Mouse (Mus musculus) embryonic facial prominence, embryonic 10.5 days (tissue): Measurements from ENCODE around the gene Rapgef1. TPM values are rescaled to one million over a fixed set of nuclear protein-coding genes. Genes with fewer than 3 reads are reported as not detected.
A peak's percentile ranks its signal among the peaks of the same experiment; 100 is the strongest.

ENCODE experiments used
- DNase-seq: peaks from one replicate; pipeline ENCODE4 v3.0.0-alpha.2; 2017; ENCODE audit warnings: low spot score
- H3K27ac ChIP-seq: fragments of 300-500 bp; sonication (generic); replicated peaks from 2 replicates; pipeline ENCODE4 v1.5.1; 2016; ENCODE audit warnings: mild to moderate bottlenecking
- H3K27me3 ChIP-seq: fragments of 300-500 bp; sonication (generic); replicated peaks from 2 replicates; pipeline ENCODE4 v1.6.1; 2016; ENCODE audit warnings: low read depth, mild to moderate bottlenecking; ENCODE audit not compliant: poor library complexity, severe bottlenecking
- H3K36me3 ChIP-seq: fragments of 300-500 bp; sonication (generic); replicated peaks from 2 replicates; pipeline ENCODE4 v1.6.1; 2016; ENCODE audit warnings: mild to moderate bottlenecking, moderate library complexity
- H3K4me1 ChIP-seq: fragments of 300-500 bp; sonication (generic); 2 replicates; pipeline ENCODE4 v1.6.1; 2016
- H3K4me3 ChIP-seq: fragments of 300-500 bp; sonication (generic); 2 replicates; pipeline ENCODE4 v1.5.1; 2016; ENCODE audit warnings: mild to moderate bottlenecking, moderate library complexity
- H3K9me3 ChIP-seq: fragments of 300-500 bp; sonication (generic); 2 replicates; pipeline ENCODE4 v1.6.1; 2016; ENCODE audit warnings: mild to moderate bottlenecking
- WGBS: fragments of 180-500 bp; shearing (Covaris S2); methylation state at CpG from one replicate; pipeline ENCODE4 v1.1.7; 2016; 5-methylcytosine and 5-hydroxymethylcytosine counted together
- polyA plus RNA-seq: library from polyadenylated mRNA; unstranded; fragments of >200 nt; fragmentation: Nextera tagmentation; extraction: Ambion mirVana; gene quantifications from 2 replicates; pipeline ENCODE4 v1.2.1, GENCODE M21; 2016

Gene Rapgef1
- polyA plus RNA-seq, 1 experiment from 2014 or later: 17.3 TPM

GRCm38 (mm10) chr2:29729500-29729899 lies 110.0 kb downstream of the Rapgef1 start:
- Histone ChIP-seq H3K36me3 (peaks cover 99% of the 10 kb centered on the region), H3K27me3 (no peaks in the 10 kb centered on the region), H3K4me1 (no peaks in the 10 kb centered on the region), H3K27ac (no peak overlapping the region), H3K4me3 (no peak overlapping the region), H3K9me3 (no peaks in the 10 kb centered on the region)
- WGBS: 63% methylated on average over 2 of the region's 2 CpGs
- DNase-seq: no peak

- H3K4me3 ChIP-seq: no peak overlapping the region
- no peaks in the 10 kb centered on the region for H3K9me3 ChIP-seq
- 67% methylated on average over 3 of the region's 3 CpGs for WGBS
- peak; percentile 32 for DNase-seq
- no peaks in the 10 kb centered on the region for H3K27me3 ChIP-seq
- H3K36me3 ChIP-seq: peaks cover 99% of the 10 kb centered on the region
- H3K4me1 ChIP-seq: no peaks in the 10 kb centered on the region
- no peak overlapping the region for H3K27ac ChIP-seq
Measured at GRCm38 (mm10) chr2:29731545-29731944, 112.0 kb downstream of the Rapgef1 start.

GRCm38 (mm10) chr2:29732559-29732958 lies 113.0 kb downstream of the Rapgef1 start:
- Histone ChIP-seq H3K27me3 (no peaks in the 10 kb centered on the region), H3K27ac (no peak overlapping the region), H3K36me3 (peaks cover 99% of the 10 kb centered on the region), H3K4me3 (no peak overlapping the region), H3K4me1 (no peaks in the 10 kb centered on the region), H3K9me3 (no peaks in the 10 kb centered on the region)
- DNase-seq: no peak
- 91% methylated on average over 10 of the region's 10 CpGs for WGBS

- H3K27ac ChIP-seq: no peak overlapping the region
- 94% methylated on average over 5 of the region's 5 CpGs for WGBS
- H3K27me3 ChIP-seq: no peaks in the 10 kb centered on the region
- peaks cover 99% of the 10 kb centered on the region for H3K36me3 ChIP-seq
- no peaks in the 10 kb centered on the region for H3K9me3 ChIP-seq
- H3K4me3 ChIP-seq: no peak overlapping the region
- H3K4me1 ChIP-seq: no peaks in the 10 kb centered on the region
- DNase-seq: no peak
Measured at GRCm38 (mm10) chr2:29733348-29733747, 113.8 kb downstream of the Rapgef1 start.

GRCm38 (mm10) chr2:29735708-29736107 lies 116.2 kb downstream of the Rapgef1 start:
- Histone ChIP-seq H3K4me1 (no peaks in the 10 kb centered on the region), H3K27me3 (no peaks in the 10 kb centered on the region), H3K27ac (no peak overlapping the region), H3K4me3 (no peak overlapping the region), H3K36me3 (peaks cover 99% of the 10 kb centered on the region), H3K9me3 (no peaks in the 10 kb centered on the region)
- DNase-seq: no peak
- WGBS: 95% methylated on average over 12 of the region's 12 CpGs

- peaks cover 83% of the 10 kb centered on the region for H3K36me3 ChIP-seq
- 90% methylated on average over 12 of the region's 12 CpGs for WGBS
- H3K4me1 ChIP-seq: no peaks in the 10 kb centered on the region
- no peaks in the 10 kb centered on the region for H3K9me3 ChIP-seq
- no peaks in the 10 kb centered on the region for H3K27me3 ChIP-seq
- no peak overlapping the region for H3K4me3 ChIP-seq
- DNase-seq: no peak
- no peak overlapping the region for H3K27ac ChIP-seq
Measured at GRCm38 (mm10) chr2:29737209-29737925, 117.8 kb downstream of the Rapgef1 start.

- Histone ChIP-seq H3K4me1 (no peaks in the 10 kb centered on the region), H3K4me3 (no peak overlapping the region), H3K9me3 (no peaks in the 10 kb centered on the region), H3K27me3 (no peaks in the 10 kb centered on the region), H3K36me3 (peaks cover 69% of the 10 kb centered on the region), H3K27ac (no peak overlapping the region)
- no peak for DNase-seq
- WGBS: 64% methylated on average over 4 of the region's 4 CpGs
Measured at GRCm38 (mm10) chr2:29738799-29739198, 119.3 kb downstream of the Rapgef1 start.

- Histone ChIP-seq H3K4me3 (no peak overlapping the region), H3K4me1 (no peaks in the 10 kb centered on the region), H3K27ac (no peak overlapping the region), H3K27me3 (no peaks in the 10 kb centered on the region), H3K36me3 (peaks cover 63% of the 10 kb centered on the region), H3K9me3 (no peaks in the 10 kb centered on the region)
- WGBS: 74% methylated on average over 5 of the region's 5 CpGs
- DNase-seq: no peak
Measured at GRCm38 (mm10) chr2:29739368-29739767, 119.8 kb downstream of the Rapgef1 start.

GRCm38 (mm10) chr2:29741207-29741606 lies 121.7 kb downstream of the Rapgef1 start:
- DNase-seq: no peak
- Histone ChIP-seq H3K27me3 (peaks cover 16% of the 10 kb centered on the region), H3K4me1 (no peaks in the 10 kb centered on the region), H3K27ac (no peak overlapping the region), H3K9me3 (no peaks in the 10 kb centered on the region), H3K36me3 (peaks cover 45% of the 10 kb centered on the region), H3K4me3 (no peak overlapping the region)
- WGBS: 93% methylated on average over 6 of the region's 6 CpGs

- H3K4me1 ChIP-seq: peaks cover 8% of the 10 kb centered on the region
- no peak overlapping the region for H3K27ac ChIP-seq
- H3K4me3 ChIP-seq: no peak overlapping the region
- H3K36me3 ChIP-seq: peaks cover 14% of the 10 kb centered on the region
- no peaks in the 10 kb centered on the region for H3K9me3 ChIP-seq
- peaks cover 47% of the 10 kb centered on the region for H3K27me3 ChIP-seq
- WGBS: 91% methylated on average over 6 of the region's 6 CpGs
- no peak for DNase-seq
Measured at GRCm38 (mm10) chr2:29744256-29744655, 124.7 kb downstream of the Rapgef1 start.

GRCm38 (mm10) chr2:29747188-29747782 lies 127.8 kb downstream of the Rapgef1 start:
- WGBS: 4% methylated on average over 50 of the region's 50 CpGs
- DNase-seq: peak; percentile 27
- peaks cover 77% of the 10 kb centered on the region for H3K27me3 ChIP-seq
- H3K27ac ChIP-seq: peak overlapping the region; percentile 70
- H3K9me3 ChIP-seq: 0 out of 2 replicates have a peak, but pooled peaks cover under 1% of the 10 kb centered on the region
- H3K36me3 ChIP-seq: no peaks in the 10 kb centered on the region
- peaks cover 25% of the 10 kb centered on the region for H3K4me1 ChIP-seq
- peak overlapping the region; percentile 56 for H3K4me3 ChIP-seq

GRCm38 (mm10) chr2:29747852-29748251 lies 128.3 kb downstream of the Rapgef1 start:
- Histone ChIP-seq H3K27me3 (peaks cover 83% of the 10 kb centered on the region), H3K27ac (no peak overlapping the region), H3K36me3 (no peaks in the 10 kb centered on the region), H3K4me1 (peaks cover 25% of the 10 kb centered on the region), H3K9me3 (0 out of 2 replicates have a peak, but pooled peaks cover 4% of the 10 kb centered on the region), H3K4me3 (no peak overlapping the region; the same call in 1 of the 2 replicates)
- 58% methylated on average over 5 of the region's 5 CpGs for WGBS
- DNase-seq: peak; percentile 43

- Histone ChIP-seq H3K27me3 (peaks cover 89% of the 10 kb centered on the region), H3K4me1 (peaks cover 25% of the 10 kb centered on the region), H3K27ac (no peak overlapping the region), H3K4me3 (no peak overlapping the region), H3K36me3 (no peaks in the 10 kb centered on the region), H3K9me3 (0 out of 2 replicates have a peak, but pooled peaks cover 4% of the 10 kb centered on the region)
- DNase-seq: no peak
- WGBS: 85% methylated on average over 4 of the region's 4 CpGs
Measured at GRCm38 (mm10) chr2:29748499-29748898, 129.0 kb downstream of the Rapgef1 start.
